Mouse (Mus musculus): ENCODE results near the gene Eif6. TPM values are rescaled to one million over a fixed set of nuclear protein-coding genes. Genes with fewer than 3 reads are reported as not detected.

Eif6 gene
- total and polyA plus RNA-seq, 3 experiments, result 349 to 408 TPM; not detected in 1

- no peak for DNase-seq (ENCODE audit: low read depth, low spot score)
- Histone ChIP-seq H3K27ac (ENCODE audit: control insufficient read depth, low read depth, low read length) (no peak overlapping the region), H3K36me3 (ENCODE audit: control insufficient read depth in 1 of 2, insufficient read depth in 2 of 2, low read length in 2 of 2) (no peaks in the 10 kb centered on the region), H3K4me1 (ENCODE audit: control insufficient read depth in 1 of 2, insufficient read depth in 2 of 2, low read length in 2 of 2) (no peaks in the 10 kb centered on the region), H3K9me3 (replicated peaks; ENCODE audit: insufficient read depth, low read length) (no peaks in the 10 kb centered on the region), H3K27me3 (ENCODE audit: control insufficient read depth in 1 of 2, insufficient read depth in 2 of 2, low read length in 2 of 2) (peaks cover 3 to 8% of the 10 kb centered on the region in 2 experiments), H3K9ac (ENCODE audit: control insufficient read depth, low read depth, low read length, poor library complexity, severe bottlenecking) (no peak overlapping the region), H3K79me2 (ENCODE audit: control insufficient read depth, insufficient read depth, low read length, poor library complexity) (no peaks in the 10 kb centered on the region), H3K4me3 (ENCODE audit: control insufficient read depth in 1 of 2, insufficient read depth in 1 of 2, low read depth in 2 of 2, low read length in 2 of 2) (no peak overlapping the region)
- TF ChIP-seq NRF1 (IDR thresholded peaks at IDR 0.05; ENCODE audit: insufficient read depth, low read depth, low read length, poor library complexity, severe bottlenecking) (no peak), SIN3A (IDR thresholded peaks at IDR 0.05; ENCODE audit: low read length) (no peak), TAL1 (IDR thresholded peaks at IDR 0.05; ENCODE audit: low read length) (no peak), POLR2AphosphoS2 (IDR thresholded peaks at IDR 0.05; ENCODE audit: low read length) (no peak), CHD1 (IDR thresholded peaks at IDR 0.05; ENCODE audit: low read depth, low read length) (no peak), MAFK (IDR thresholded peaks at IDR 0.05; ENCODE audit: borderline replicate concordance, low read depth, low read length) (no peak), UBTF (IDR thresholded peaks at IDR 0.05; ENCODE audit: borderline replicate concordance, insufficient read depth, low read depth, low read length) (no peak), ELF1 (IDR thresholded peaks at IDR 0.05; ENCODE audit: low read depth, low read length) (no peak), TBP (IDR thresholded peaks at IDR 0.05; ENCODE audit: low read depth, low read length) (no peak), SMC3 (IDR thresholded peaks at IDR 0.05; ENCODE audit: low read depth, low read length) (no peak), ZMIZ1 (IDR thresholded peaks at IDR 0.05; ENCODE audit: low read depth, low read length) (no peak), GATA1 (IDR thresholded peaks at IDR 0.05; ENCODE audit: low read depth, low read length) (no peak)
Measured at GRCm38 (mm10) chr2:155773664-155774063, 53.1 kb downstream of the Eif6 start.

Other genes starting within 250 kb of the Eif6 start
- gene Gss, start 234.1 kb downstream of the Eif6 start, total RNA-seq (2012; rRNA removed), result 21.9 and 22.8 TPM in 2 replicates
- 10 to 100 TPM in 1 of 2 experiments, not detected in 1; 24.0 TPM for gene Gss, start 234.1 kb downstream of the Eif6 start, polyA plus RNA-seq (2012; ENCODE audit: insufficient read depth in 1 of 2, insufficient read length in 2 of 2, low read depth in 1 of 2, low replicate concordance in 2 of 2, missing spikeins in 1 of 2)
- 2.2 and 3.2 TPM in 2 replicates for gene Myh7b, start 215.7 kb downstream of the Eif6 start, total RNA-seq (2012; rRNA removed)
- 1 to 10 TPM in 1 of 2 experiments, not detected in 1; 5.9 TPM for gene Myh7b, start 215.7 kb downstream of the Eif6 start, polyA plus RNA-seq (2012; ENCODE audit: insufficient read depth in 1 of 2, insufficient read length in 2 of 2, low read depth in 1 of 2, low replicate concordance in 2 of 2, missing spikeins in 1 of 2)
- gene Trpc4ap, start 134.5 kb downstream of the Eif6 start, total RNA-seq (2012; rRNA removed), result 58.7 and 60.4 TPM in 2 replicates
- 100 to 1,000 TPM; 161 to 187 TPM for gene Trpc4ap, start 134.5 kb downstream of the Eif6 start, polyA plus RNA-seq (2012; ENCODE audit: insufficient read depth in 1 of 2, insufficient read length in 2 of 2, low read depth in 1 of 2, low replicate concordance in 2 of 2, missing spikeins in 1 of 2)
- 36.1 and 40.7 TPM in 2 replicates for gene Edem2, start 97.5 kb downstream of the Eif6 start, total RNA-seq (2012; rRNA removed)
- gene Edem2, start 97.5 kb downstream of the Eif6 start, polyA plus RNA-seq (2012; ENCODE audit: insufficient read depth in 1 of 2, insufficient read length in 2 of 2, low read depth in 1 of 2, low replicate concordance in 2 of 2, missing spikeins in 1 of 2), result 10 to 100 TPM in 1 of 2 experiments, not detected in 1; 43.8 TPM
- not detected in 2 replicates for gene Gm17581, start 91.1 kb downstream of the Eif6 start, total RNA-seq (2012; rRNA removed)
- not detected for gene Gm17581, start 91.1 kb downstream of the Eif6 start, polyA plus RNA-seq (2012; ENCODE audit: insufficient read depth in 1 of 2, insufficient read length in 2 of 2, low read depth in 1 of 2, low replicate concordance in 2 of 2, missing spikeins in 1 of 2)
- 0.15 TPM in 1 of 2 replicates, not detected in the other for gene Procr, start 75.8 kb downstream of the Eif6 start, total RNA-seq (2012; rRNA removed)
- gene Procr, start 75.8 kb downstream of the Eif6 start, polyA plus RNA-seq (2012; ENCODE audit: insufficient read depth in 1 of 2, insufficient read length in 2 of 2, low read depth in 1 of 2, low replicate concordance in 2 of 2, missing spikeins in 1 of 2), result not detected
- gene Mmp24, start 51.6 kb downstream of the Eif6 start, total RNA-seq (2012; rRNA removed), result 0.23 and 0.27 TPM in 2 replicates
- under 1 TPM in 1 of 2 experiments, not detected in 1; 0.06 TPM for gene Mmp24, start 51.6 kb downstream of the Eif6 start, polyA plus RNA-seq (2012; ENCODE audit: insufficient read depth in 1 of 2, insufficient read length in 2 of 2, low read depth in 1 of 2, low replicate concordance in 2 of 2, missing spikeins in 1 of 2)
- 5.9 TPM in 2 replicates for gene BC029722, start 7.5 kb downstream of the Eif6 start, total RNA-seq (2012; rRNA removed)
- gene BC029722, start 7.5 kb downstream of the Eif6 start, polyA plus RNA-seq (2012; ENCODE audit: insufficient read depth in 1 of 2, insufficient read length in 2 of 2, low read depth in 1 of 2, low replicate concordance in 2 of 2, missing spikeins in 1 of 2), result 10 to 100 TPM in 1 of 2 experiments, not detected in 1; 19.7 TPM
- gene Fam83c, start 7.9 kb upstream of the Eif6 start, total RNA-seq (2012; rRNA removed), result 0.04 TPM in 1 of 2 replicates, not detected in the other
- gene Fam83c, start 7.9 kb upstream of the Eif6 start, polyA plus RNA-seq (2012; ENCODE audit: insufficient read depth in 1 of 2, insufficient read length in 2 of 2, low read depth in 1 of 2, low replicate concordance in 2 of 2, missing spikeins in 1 of 2), result under 1 TPM in 1 of 2 experiments, not detected in 1; 0.03 TPM
- gene Uqcc1, start 103.4 kb upstream of the Eif6 start, total RNA-seq (2012; rRNA removed), result 83.1 and 87.1 TPM in 2 replicates
- 10 to 100 TPM in 1 of 2 experiments, not detected in 1; 61.0 TPM for gene Uqcc1, start 103.4 kb upstream of the Eif6 start, polyA plus RNA-seq (2012; ENCODE audit: insufficient read depth in 1 of 2, insufficient read length in 2 of 2, low read depth in 1 of 2, low replicate concordance in 2 of 2, missing spikeins in 1 of 2)
- not detected in 2 replicates for gene Gm15557, start 113.8 kb upstream of the Eif6 start, total RNA-seq (2012; rRNA removed)
- not detected for gene Gm15557, start 113.8 kb upstream of the Eif6 start, polyA plus RNA-seq (2012; ENCODE audit: insufficient read depth in 1 of 2, insufficient read length in 2 of 2, low read depth in 1 of 2, low replicate concordance in 2 of 2, missing spikeins in 1 of 2)
- gene Gdf5, start 118.4 kb upstream of the Eif6 start, total RNA-seq (2012; rRNA removed), result not detected in 2 replicates
- gene Gdf5, start 118.4 kb upstream of the Eif6 start, polyA plus RNA-seq (2012; ENCODE audit: insufficient read depth in 1 of 2, insufficient read length in 2 of 2, low read depth in 1 of 2, low replicate concordance in 2 of 2, missing spikeins in 1 of 2), result under 1 TPM in 1 of 2 experiments, not detected in 1; 0.06 TPM
- 9.8 and 12.8 TPM in 2 replicates for gene Cep250, start 129.5 kb upstream of the Eif6 start, total RNA-seq (2012; rRNA removed)
- 10 to 100 TPM in 1 of 2 experiments, not detected in 1; 16.4 TPM for gene Cep250, start 129.5 kb upstream of the Eif6 start, polyA plus RNA-seq (2012; ENCODE audit: insufficient read depth in 1 of 2, insufficient read length in 2 of 2, low read depth in 1 of 2, low replicate concordance in 2 of 2, missing spikeins in 1 of 2)
- gene 6430550D23Rik, start 181.1 kb upstream of the Eif6 start, total RNA-seq (2012; rRNA removed), result 0.69 and 1.1 TPM in 2 replicates
- gene 6430550D23Rik, start 181.1 kb upstream of the Eif6 start, polyA plus RNA-seq (2012; ENCODE audit: insufficient read depth in 1 of 2, insufficient read length in 2 of 2, low read depth in 1 of 2, low replicate concordance in 2 of 2, missing spikeins in 1 of 2), result 1 to 10 TPM in 1 of 2 experiments, not detected in 1; 1.1 TPM
- 80.0 and 86.9 TPM in 2 replicates for gene Ergic3, start 181.1 kb upstream of the Eif6 start, total RNA-seq (2012; rRNA removed)
- gene Ergic3, start 181.1 kb upstream of the Eif6 start, polyA plus RNA-seq (2012; ENCODE audit: insufficient read depth in 1 of 2, insufficient read length in 2 of 2, low read depth in 1 of 2, low replicate concordance in 2 of 2, missing spikeins in 1 of 2), result 100 to 1,000 TPM in 1 of 2 experiments, not detected in 1; 168 TPM
- gene Fer1l4, start 226.0 kb upstream of the Eif6 start, total RNA-seq (2012; rRNA removed), result 0.04 TPM in 1 of 2 replicates, not detected in the other
- under 1 TPM in 1 of 2 experiments, not detected in 1; 0.07 TPM for gene Fer1l4, start 226.0 kb upstream of the Eif6 start, polyA plus RNA-seq (2012; ENCODE audit: insufficient read depth in 1 of 2, insufficient read length in 2 of 2, low read depth in 1 of 2, low replicate concordance in 2 of 2, missing spikeins in 1 of 2)
- gene Spag4, start 238.2 kb upstream of the Eif6 start, total RNA-seq (2012; rRNA removed), result 5.0 and 5.5 TPM in 2 replicates
- 10 to 100 TPM in 1 of 2 experiments, not detected in 1; 10.9 TPM for gene Spag4, start 238.2 kb upstream of the Eif6 start, polyA plus RNA-seq (2012; ENCODE audit: insufficient read depth in 1 of 2, insufficient read length in 2 of 2, low read depth in 1 of 2, low replicate concordance in 2 of 2, missing spikeins in 1 of 2)

Measured in MEL (cell line).